ENCODE assay signal across 18 mouse cellular contexts in genomic region chr1:89257945-89258344, GRCm38 (mm10).
DNase-seq lines count a peak whose midpoint lies in the region; ATAC-seq lines count a peak whose summit lies in the region.
"Had no signal": no experiment of that assay in that cellular context is flagged by ENCODE, and none has a peak within 500 bp of the region (broad histone marks: within the 10 kb centered on the region; RNA-seq: fewer than 3 reads in every experiment).

No protein-coding gene starts in this region.

- H3K9me3 ChIP-seq in hindbrain, embryonic 14.5 days (ENCODE audit: control insufficient read depth, low read length): no peaks in the 10 kb centered on the region
- H3K9me3 ChIP-seq: midbrain, embryonic 12.5 days; neural tube, embryonic 12.5 days had no signal

- no peak overlapping the region for H3K4me3 ChIP-seq in hindbrain, embryonic 14.5 days (replicated peaks; ENCODE audit: low read length)
- H3K4me3 ChIP-seq: midbrain, embryonic 12.5 days; neural tube, embryonic 12.5 days had no signal

- ATAC-seq in hindbrain, embryonic 14.5 days (ENCODE audit: low FRiP score): peak; percentile 55; the same call in 1 of the 2 replicates
- ATAC-seq in erythroid progenitor cell, adult 5-6 weeks (replicated peaks; ENCODE audit: low FRiP score, poor library complexity, severe bottlenecking): no peak

- peaks cover 6% of the 10 kb centered on the region; the same call in 1 of the 2 replicates for H3K4me1 ChIP-seq in hindbrain, embryonic 14.5 days (replicated peaks; ENCODE audit: control insufficient read depth, insufficient read depth, low read length)

- no peaks in the 10 kb centered on the region for H3K36me3 ChIP-seq in hindbrain, embryonic 14.5 days (replicated peaks; ENCODE audit: control insufficient read depth, insufficient read depth)
- H3K36me3 ChIP-seq: midbrain, embryonic 12.5 days; neural tube, embryonic 12.5 days had no signal

- no peaks in the 10 kb centered on the region for H3K27me3 ChIP-seq in hindbrain, embryonic 14.5 days (ENCODE audit: control insufficient read depth, insufficient read depth, low read length)
- H3K27me3 ChIP-seq: midbrain, embryonic 12.5 days; neural tube, embryonic 12.5 days had no signal

- DNase-seq in layer of hippocampus, adult 9-11 months: peak; percentile 25
- no peak for DNase-seq in layer of hippocampus, adult 8-10 months (ENCODE audit: low spot score in 2 of 2)
- DNase-seq in right cerebral cortex, postnatal 10 days (ENCODE audit: low spot score in 2 of 2): peak; percentile 51 to 55
- no peak for DNase-seq in right cerebral cortex, postnatal 25 days
- DNase-seq in hindbrain, embryonic 14.5 days (ENCODE audit: low spot score): no peak
- no peak for DNase-seq in ovary, postnatal 10 days (ENCODE audit: low spot score)
- DNase-seq: adrenal gland, postnatal 36 days; cerebellum, postnatal 10 days; gastrocnemius, postnatal 14 days; kidney, adult 18-20 months; kidney, postnatal 14 days; left cerebral cortex, postnatal 4 days; lung, embryonic 14.5 days; lung, postnatal 4 days; thymus, postnatal 14 days had no signal

- H3K9ac ChIP-seq in hindbrain, embryonic 14.5 days: no peak overlapping the region
- H3K9ac ChIP-seq: lung, embryonic 14.5 days; midbrain, embryonic 12.5 days; neural tube, embryonic 12.5 days had no signal

- no peak overlapping the region for H3K27ac ChIP-seq in hindbrain, embryonic 14.5 days
- H3K27ac ChIP-seq: midbrain, embryonic 12.5 days; neural tube, embryonic 12.5 days had no signal

- WGBS in hindbrain, embryonic 14.5 days: 48% methylated on average over 5 of the region's 5 CpGs

- H3K4me2 ChIP-seq in hindbrain, embryonic 14.5 days (replicated peaks): no peak overlapping the region
- H3K4me2 ChIP-seq: lung, embryonic 14.5 days; midbrain, embryonic 12.5 days; neural tube, embryonic 12.5 days had no signal

Comparison
In these comparisons a context has a peak if more than half of its experiments do, and no peak if none do; other contexts are left out.
1. DNase-seq: peak in layer of hippocampus, adult 9-11 months (single experiment) and right cerebral cortex, postnatal 10 days (2 of 2); none in layer of hippocampus, adult 8-10 months (0 of 2), right cerebral cortex, postnatal 25 days (single experiment), hindbrain, embryonic 14.5 days (single experiment) and ovary, postnatal 10 days (single experiment).